In the genomic region with DNA sequence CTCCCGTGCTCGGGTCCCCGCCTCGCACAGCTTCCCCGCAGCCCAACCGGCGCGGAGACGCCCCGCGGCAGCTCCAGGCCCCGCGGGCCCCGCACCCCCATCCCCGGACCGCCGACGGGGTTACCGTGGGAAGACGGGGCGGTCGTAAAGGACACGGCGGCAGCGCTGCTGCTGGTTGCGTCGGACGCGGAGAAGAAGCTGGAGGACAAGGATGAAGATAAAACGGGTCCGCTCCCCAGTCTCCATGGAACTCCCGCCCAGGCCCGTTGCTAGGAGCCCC, we compare ENCODE assay signal across 8 mouse cellular contexts. TPM values are rescaled to one million over a fixed set of nuclear protein-coding genes. Genes with fewer than 3 reads are reported as not detected.
A peak's percentile ranks its signal among the peaks of the same experiment; 100 is the strongest.
DNase-seq lines count a peak whose midpoint lies in the region; ATAC-seq and TF ChIP-seq lines count a peak whose summit lies in the region.

No protein-coding gene starts in this region.

- peaks cover 13% of the 10 kb centered on the region for H3K4me1 ChIP-seq in lung, embryonic 16.5 days (replicated peaks; ENCODE audit: control insufficient read depth, insufficient read depth, low read length)
- H3K4me1 ChIP-seq in erythroblast, embryonic 14.5 days (ENCODE audit: control insufficient read depth), result peaks cover 55% of the 10 kb centered on the region
- peaks cover 15% of the 10 kb centered on the region for H3K4me1 ChIP-seq in limb, embryonic 14.5 days (ENCODE audit: control insufficient read depth, insufficient read depth, low read length)
- H3K4me1 ChIP-seq in olfactory bulb, adult 2 months (ENCODE audit: control insufficient read depth, insufficient read depth, low read length), result peaks cover 8% of the 10 kb centered on the region

- no peak for TF ChIP-seq POLR2A in limb, embryonic 14.5 days (IDR thresholded peaks at IDR 0.05; ENCODE audit: borderline replicate concordance, extremely low read depth, insufficient read depth, insufficient read length)
- no peak for TF ChIP-seq POLR2A in olfactory bulb, adult 2 months (IDR thresholded peaks at IDR 0.05; ENCODE audit: insufficient read depth, low read depth, low read length)

- under 1% methylated on average over 22 of the region's 33 CpGs for WGBS in lung, embryonic 16.5 days
- under 1% methylated on average over 21 of the region's 33 CpGs for WGBS in limb, embryonic 14.5 days
- WGBS in olfactory bulb, adult 2 months, result 1% methylated on average over 33 of the region's 33 CpGs

- H3K36me3 ChIP-seq in lung, embryonic 16.5 days (ENCODE audit: control insufficient read depth, insufficient read depth, low read length), result no peaks in the 10 kb centered on the region
- H3K36me3 ChIP-seq in erythroblast, embryonic 14.5 days (ENCODE audit: control insufficient read depth), result no peaks in the 10 kb centered on the region; the same call in 1 of the 2 replicates
- H3K36me3 ChIP-seq in limb, embryonic 14.5 days (ENCODE audit: control insufficient read depth, insufficient read depth, low read length), result no peaks in the 10 kb centered on the region

- peak overlapping the region; percentile 99 for H3K9ac ChIP-seq in lung, embryonic 16.5 days (ENCODE audit: low read length)
- peak overlapping the region; percentile 98 for H3K9ac ChIP-seq in limb, embryonic 14.5 days (ENCODE audit: low read depth, low read length, severe bottlenecking)

- intact Hi-C loops in left cerebral cortex, postnatal 10 days (cut with DNase I), result no loop called here

- DNase-seq in lung, postnatal 10 days, result no peak
- DNase-seq in limb, embryonic 14.5 days (ENCODE audit: low spot score), result no peak
- no peak for DNase-seq in layer of hippocampus, adult 18-20 months (ENCODE audit: low spot score in 2 of 2)
- no peak for DNase-seq in left cerebral cortex, postnatal 10 days (ENCODE audit: extremely low spot score in 1 of 2, low spot score in 2 of 2)

- TF ChIP-seq CTCF in olfactory bulb, adult 2 months (IDR thresholded peaks at IDR 0.05; ENCODE audit: insufficient read depth, low read depth, low read length), result no peak

- H3K27me3 ChIP-seq in lung, embryonic 16.5 days (ENCODE audit: control insufficient read depth, insufficient read depth, low read depth, low read length), result no peaks in the 10 kb centered on the region
- no peaks in the 10 kb centered on the region for H3K27me3 ChIP-seq in erythroblast, embryonic 14.5 days (ENCODE audit: control insufficient read depth)
- no peaks in the 10 kb centered on the region for H3K27me3 ChIP-seq in limb, embryonic 14.5 days (ENCODE audit: control insufficient read depth, insufficient read depth, low read length)

- H3K4me3 ChIP-seq in lung, embryonic 16.5 days (ENCODE audit: low read length), result peak overlapping the region; percentile 98
- peak overlapping the region; percentile 97 for H3K4me3 ChIP-seq in erythroblast, embryonic 14.5 days (replicated peaks)
- H3K4me3 ChIP-seq in limb, embryonic 14.5 days (replicated peaks; ENCODE audit: low read length), result peak overlapping the region; percentile 98
- peak overlapping the region; percentile 96 for H3K4me3 ChIP-seq in olfactory bulb, adult 2 months (ENCODE audit: insufficient read depth, low read depth, low read length)

- ATAC-seq in lung, embryonic 16.5 days (ENCODE audit: low read depth), result peak; percentile 49; the same call in 1 of the 2 replicates
- peak; percentile 65 for ATAC-seq in limb, embryonic 14.5 days (ENCODE audit: low FRiP score, low read depth)
- no peak; the same call in 1 of the 2 replicates for ATAC-seq in monocyte, adult 5-6 weeks (replicated peaks; ENCODE audit: insufficient number of reproducible peaks, low FRiP score, low TSS enrichment, poor library complexity, severe bottlenecking)

- no peaks in the 10 kb centered on the region for H3K9me3 ChIP-seq in lung, embryonic 16.5 days (ENCODE audit: control insufficient read depth, low read length)
- no peaks in the 10 kb centered on the region for H3K9me3 ChIP-seq in erythroblast, embryonic 14.5 days (ENCODE audit: control insufficient read depth, low read length)
- no peaks in the 10 kb centered on the region for H3K9me3 ChIP-seq in limb, embryonic 14.5 days (ENCODE audit: control insufficient read depth, low read length)

- H3K4me2 ChIP-seq in lung, embryonic 16.5 days (ENCODE audit: low read depth, low read length), result peak overlapping the region; percentile 93
- H3K4me2 ChIP-seq in limb, embryonic 14.5 days (replicated peaks; ENCODE audit: low read depth, low read length, severe bottlenecking), result peak overlapping the region; percentile 65

- peak overlapping the region; percentile 76 for H3K27ac ChIP-seq in lung, embryonic 16.5 days (ENCODE audit: low read length)
- peak overlapping the region; percentile 78 for H3K27ac ChIP-seq in limb, embryonic 14.5 days (replicated peaks; ENCODE audit: low read depth, low read length)
- H3K27ac ChIP-seq in olfactory bulb, adult 2 months (ENCODE audit: insufficient read depth, low read depth, low read length), result peak overlapping the region; percentile 85

RNA-seq across cellular contexts. Expression of gene Tbpl1, which starts 0.8 kb away (rescaled TPM):
- 50.5 and 52.2 TPM in 2 replicates for polyA plus RNA-seq in lung, embryonic 16.5 days (2015; fragmentation: Nextera tagmentation; extraction: Ambion mirVana)
- polyA plus RNA-seq in erythroblast, embryonic 14.5 days (2012), result 3.6 and 4.5 TPM in 2 replicates
- 31.7 and 34.6 TPM in 2 replicates for polyA plus RNA-seq in limb, embryonic 14.5 days (2012; rRNA removed)
- 53.2 and 54.8 TPM in 2 replicates for polyA plus RNA-seq in limb, embryonic 14.5 days (2014; fragmentation: Nextera tagmentation; extraction: Ambion mirVana)
- polyA plus RNA-seq in olfactory bulb, adult 2 months (2012; ENCODE audit: insufficient read depth, insufficient read length, low replicate concordance, missing spikeins), result not detected in 2 replicates
- total RNA-seq in layer of hippocampus, adult 18-20 months (2021), result 10 to 100 TPM; 63.9 to 66.5 TPM
- 68.4 to 92.5 TPM (median 74.4 TPM) in 3 replicates for total RNA-seq in monocyte, adult 5-6 weeks (2017)
- total RNA-seq in left cerebral cortex, postnatal 10 days (2021), result 10 to 100 TPM; 65.2 to 68.5 TPM
